Mouse (Mus musculus): Measurements from ENCODE around the gene Zbtb11.

The Zbtb11 gene

DNA sequence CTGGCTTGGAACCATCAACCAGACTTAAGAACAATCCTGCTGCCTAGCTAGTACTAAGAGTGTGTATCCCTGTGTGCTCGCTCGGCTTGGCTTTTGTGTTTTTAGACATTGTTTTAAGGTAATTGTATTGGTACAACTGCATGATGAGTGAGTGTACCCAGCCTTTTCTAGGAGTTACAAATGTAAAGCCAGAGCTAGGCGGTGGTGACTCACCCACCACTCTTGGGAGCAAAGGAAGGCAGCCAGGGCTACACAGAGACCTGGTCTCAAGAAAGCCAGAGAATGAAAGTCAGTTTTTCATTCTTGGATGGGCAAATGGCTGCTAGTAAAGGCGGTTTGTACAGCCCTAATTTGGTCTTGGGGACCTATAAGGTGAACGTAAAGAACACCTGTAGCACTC is 3.3 kb upstream of the Zbtb11 start:
- no peak for DNase-seq (ENCODE audit: low spot score)

DNA sequence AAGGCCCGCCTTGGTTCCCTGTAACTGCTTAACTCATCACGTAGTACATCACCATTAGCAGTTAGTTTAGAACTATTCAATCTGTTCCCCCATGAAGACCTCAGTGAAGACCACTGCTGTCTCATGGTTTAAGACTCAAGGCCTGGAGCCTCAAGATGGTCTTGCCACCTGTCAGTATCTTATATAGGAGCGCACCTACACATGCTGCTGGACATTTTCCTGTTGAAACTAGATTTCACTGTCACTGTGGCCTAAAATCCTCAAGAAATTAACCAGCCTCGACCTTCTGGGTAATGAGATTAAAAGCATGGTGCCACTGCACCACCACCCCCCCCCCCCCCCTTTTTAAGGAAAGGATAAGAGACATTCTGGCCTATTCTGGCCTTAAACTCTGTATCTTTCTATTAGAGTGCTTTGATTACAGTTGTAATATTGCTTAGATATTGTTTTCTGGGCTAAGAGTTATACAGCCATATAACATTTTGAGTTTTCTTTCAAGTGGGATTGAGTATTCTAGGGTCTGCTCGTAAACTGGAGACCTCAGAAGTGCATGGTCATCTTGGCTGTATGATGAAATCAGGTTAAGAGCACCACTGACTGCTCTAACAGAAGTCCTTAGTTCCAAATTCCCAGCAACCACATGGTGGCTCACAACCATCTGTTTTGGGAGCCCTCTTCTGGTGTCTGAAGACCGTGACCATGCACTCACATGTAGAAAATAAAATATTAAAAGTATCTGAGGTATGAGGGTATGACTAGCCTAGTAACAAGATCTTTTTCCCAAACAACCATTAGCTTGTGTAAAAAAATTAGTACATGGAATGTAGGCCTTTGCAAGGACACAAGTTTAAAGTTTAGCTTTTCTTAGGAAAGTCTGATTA is 1.7 kb upstream of the Zbtb11 start:
- no peak for DNase-seq (ENCODE audit: low spot score)

DNA sequence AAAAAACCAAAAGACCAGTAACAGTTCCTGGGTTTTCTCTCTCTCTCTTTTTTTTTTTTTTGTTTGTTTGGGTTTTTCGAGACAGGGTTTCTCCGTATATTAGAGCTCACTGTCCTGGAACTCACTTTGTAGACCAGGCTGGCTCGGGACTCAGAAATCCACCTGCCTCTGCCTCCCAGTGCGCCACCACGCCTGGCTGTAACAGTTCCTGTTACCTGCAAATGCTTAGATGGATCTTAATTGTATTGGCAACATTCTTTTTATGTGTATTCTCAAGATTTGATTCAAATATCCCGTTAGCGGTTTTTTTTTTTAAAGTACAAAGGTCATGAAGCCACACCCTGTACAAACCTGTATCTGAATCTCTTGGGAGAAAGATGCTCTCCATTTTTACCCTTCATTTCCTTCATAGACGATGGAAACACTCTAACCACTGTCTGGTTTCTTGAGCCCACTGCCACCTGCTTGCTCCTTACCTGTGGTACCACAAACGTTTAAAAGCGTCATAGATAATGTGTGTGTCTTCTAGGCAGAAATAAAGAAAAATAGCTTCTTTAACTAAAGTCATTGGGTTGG is 969 bp upstream of the Zbtb11 start:
- no peak for DNase-seq (ENCODE audit: low spot score)

DNA sequence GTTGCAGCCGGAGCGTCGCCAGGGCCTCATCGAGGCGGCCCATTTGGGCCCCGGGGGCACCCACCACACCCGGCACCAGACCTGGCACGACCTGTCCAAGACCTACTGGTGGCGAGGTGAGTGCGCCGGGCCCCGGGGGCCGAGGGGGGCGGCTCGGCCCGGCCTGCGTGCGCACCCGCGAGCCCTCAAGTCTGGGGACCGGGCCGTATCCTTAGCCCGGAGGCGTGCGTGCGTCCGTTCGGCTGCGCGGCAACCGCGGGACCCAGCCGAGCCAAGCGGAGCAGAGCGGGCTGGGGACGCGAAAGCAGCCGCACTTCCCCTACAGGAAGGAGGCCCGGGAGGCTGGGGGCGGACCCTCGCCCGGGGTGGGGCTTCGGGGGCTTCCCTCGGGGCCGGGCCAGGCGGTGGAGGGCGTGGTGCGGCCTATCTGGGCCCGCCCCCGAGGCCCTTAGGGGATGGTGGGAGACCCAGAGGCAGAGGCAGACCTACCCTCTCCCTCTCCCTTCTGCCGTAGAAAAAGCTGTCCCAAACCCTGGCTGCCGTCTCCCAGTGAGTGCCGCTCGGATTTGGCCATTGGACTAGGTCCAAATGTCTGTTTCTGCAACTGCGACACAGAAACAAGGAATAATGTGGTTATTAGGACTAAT is 696 bp downstream of the Zbtb11 start:
- peak; percentile 94 for DNase-seq (ENCODE audit: low spot score)

DNA sequence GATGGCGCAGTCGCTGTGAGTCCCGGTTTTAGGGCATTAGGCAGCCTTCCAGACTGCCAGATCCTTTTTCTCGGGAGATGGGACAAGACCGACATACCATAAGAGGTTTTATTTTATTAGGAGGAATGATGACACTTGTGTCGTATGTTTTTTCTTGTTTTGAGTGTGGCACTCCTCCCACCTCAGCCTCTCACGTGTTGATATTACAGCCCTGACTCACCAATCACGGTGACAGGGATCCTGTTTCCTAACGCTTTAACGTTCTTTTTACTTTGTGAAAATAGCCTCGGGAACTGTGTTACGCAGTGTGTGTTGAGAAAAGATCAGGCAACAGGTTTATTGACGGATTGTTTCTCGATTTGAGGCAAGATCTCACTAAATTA is 1.2 kb downstream of the Zbtb11 start:
- DNase-seq (ENCODE audit: low spot score) = no peak

DNA sequence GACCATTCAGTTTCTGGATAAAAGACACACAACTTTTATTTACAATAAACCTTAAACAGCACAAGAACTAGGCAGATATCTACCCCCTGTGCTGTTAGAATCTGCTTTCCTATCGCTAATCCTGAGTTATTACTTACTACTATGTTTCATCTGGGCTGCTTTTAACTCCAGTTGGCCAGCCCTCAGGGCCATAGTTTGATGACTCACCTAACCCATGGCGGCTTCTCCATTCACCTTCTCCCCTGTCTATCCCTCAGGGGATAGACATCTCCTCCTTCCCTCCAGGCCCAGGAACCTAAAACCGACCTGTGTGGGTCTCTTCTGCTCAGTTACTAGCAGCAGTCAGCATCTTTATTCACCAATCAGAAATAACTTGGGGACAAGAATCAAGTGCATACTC is 12.3 kb downstream of the Zbtb11 start:
- no peak for DNase-seq (ENCODE audit: low spot score)

DNA sequence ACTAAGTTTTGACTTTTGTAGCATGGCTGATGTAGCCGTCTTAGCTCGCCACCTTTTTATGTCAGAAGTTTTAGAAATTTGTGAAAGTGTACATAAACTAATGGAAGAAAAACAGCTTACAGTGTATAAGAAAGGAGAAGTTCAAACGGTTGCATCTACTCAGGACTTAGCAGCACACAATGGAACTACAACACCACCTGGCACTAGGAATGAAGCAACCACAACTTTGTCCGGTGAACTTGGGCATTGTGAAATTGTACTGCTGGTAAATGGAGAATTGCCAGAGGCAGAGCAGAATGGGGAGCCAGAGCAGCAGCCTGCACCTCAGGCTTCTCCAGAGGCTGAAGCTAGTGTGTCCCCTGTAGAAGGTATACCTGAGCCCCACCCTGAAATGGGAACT is 16.6 kb downstream of the Zbtb11 start:
- DNase-seq (ENCODE audit: low spot score) = no peak

DNA sequence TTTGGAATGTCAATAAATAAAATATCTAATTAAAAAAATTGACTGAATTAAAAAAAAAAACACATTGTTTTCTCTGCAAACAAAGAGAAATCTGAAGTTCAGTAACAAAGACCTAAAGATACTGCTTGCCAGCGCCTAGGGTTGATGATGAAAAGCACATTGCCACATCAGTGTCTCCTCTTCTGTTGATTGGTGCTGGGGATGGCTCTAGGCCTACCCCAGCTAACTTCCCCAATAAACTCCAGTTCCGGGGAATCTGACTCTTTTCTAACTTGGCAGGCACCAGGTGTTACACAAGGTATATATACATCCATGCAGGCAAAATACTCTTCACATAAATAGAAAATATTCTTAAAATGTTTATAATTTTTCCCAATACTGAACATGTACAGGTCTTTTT is 20.6 kb downstream of the Zbtb11 start:
- no peak for DNase-seq (ENCODE audit: low spot score)

DNA sequence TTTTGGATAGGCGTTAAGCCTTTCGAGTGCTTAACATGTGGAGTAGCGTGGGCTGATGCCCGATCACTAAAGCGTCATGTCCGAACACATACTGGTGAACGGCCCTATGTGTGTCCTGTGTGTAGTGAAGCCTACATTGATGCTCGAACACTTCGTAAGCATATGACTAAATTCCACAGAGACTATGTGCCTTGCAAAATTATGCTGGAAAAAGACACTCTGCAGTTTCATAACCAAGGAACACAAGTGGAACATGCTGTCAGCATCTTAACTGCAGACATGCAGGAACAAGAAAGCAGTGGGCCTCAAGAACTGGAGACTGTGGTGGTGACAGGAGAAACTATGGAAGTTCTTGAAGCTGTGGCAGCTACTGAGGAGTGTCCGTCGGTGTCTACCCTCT is 33.1 kb downstream of the Zbtb11 start:
- DNase-seq (ENCODE audit: low spot score) = no peak

DNA sequence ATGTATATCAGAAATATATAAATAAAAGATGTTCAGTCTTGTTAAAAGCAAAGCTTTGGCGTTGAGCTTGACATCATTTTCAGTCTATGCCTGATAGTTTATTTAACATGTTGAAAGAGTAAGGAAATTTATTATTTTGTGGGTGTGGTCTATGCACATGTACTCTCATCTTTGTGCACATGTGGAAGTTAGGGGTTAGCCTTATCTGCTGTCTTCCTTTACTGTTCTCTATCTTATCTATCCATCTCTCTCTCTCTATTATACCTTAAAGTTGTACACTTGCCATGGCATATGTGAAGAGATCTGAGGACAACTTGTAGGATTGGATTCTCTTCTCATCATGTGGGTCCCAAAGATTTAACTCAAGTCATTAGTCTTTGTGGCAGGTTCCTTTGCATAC is 35.2 kb downstream of the Zbtb11 start:
- no peak for DNase-seq (ENCODE audit: low spot score)

DNA sequence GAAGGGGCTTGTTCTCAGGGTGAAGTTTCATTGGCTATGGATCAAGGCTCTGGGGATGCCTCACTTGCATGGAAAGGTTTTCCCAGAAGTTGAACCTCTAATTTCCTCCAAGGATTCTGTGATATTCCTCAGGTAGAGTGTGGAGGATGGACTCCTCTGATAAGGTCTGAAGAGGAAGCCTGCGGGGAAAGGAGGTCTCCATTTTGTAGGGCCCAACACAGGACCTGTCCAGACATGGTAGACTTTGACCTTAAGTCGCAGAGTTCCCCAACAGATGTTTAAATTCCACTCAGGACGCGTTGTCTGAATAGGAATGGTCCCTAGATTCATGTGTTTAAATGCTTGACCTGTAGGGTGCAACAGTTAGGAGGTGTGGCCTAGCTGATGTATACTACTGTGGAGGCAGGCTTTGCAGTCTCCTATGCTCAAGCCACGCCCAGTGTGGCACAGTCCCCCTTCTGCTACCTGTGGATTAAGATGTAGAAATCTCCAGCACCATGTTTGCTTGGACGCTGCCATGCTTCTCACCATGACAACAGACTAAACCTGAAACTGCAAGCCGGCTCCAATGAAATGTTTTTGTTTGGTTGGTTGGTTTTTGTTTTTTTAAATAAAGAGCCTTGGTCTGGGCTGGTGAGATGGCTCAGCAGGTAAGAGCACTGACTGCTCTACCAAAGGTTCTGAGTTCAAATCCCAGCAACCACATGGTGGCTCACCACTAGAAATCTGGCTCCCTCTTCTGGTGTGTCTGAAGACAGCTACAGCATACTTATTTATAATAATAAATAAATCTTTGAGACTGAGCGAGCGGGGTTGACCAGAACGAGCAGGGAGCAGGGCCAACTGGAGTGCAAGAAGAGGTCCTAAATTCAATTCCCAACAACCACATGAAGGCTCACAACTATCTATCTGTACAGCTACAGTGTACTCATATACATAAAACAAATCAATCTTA is 39.4 kb downstream of the Zbtb11 start:
- DNase-seq (ENCODE audit: low spot score) = no peak

DNA sequence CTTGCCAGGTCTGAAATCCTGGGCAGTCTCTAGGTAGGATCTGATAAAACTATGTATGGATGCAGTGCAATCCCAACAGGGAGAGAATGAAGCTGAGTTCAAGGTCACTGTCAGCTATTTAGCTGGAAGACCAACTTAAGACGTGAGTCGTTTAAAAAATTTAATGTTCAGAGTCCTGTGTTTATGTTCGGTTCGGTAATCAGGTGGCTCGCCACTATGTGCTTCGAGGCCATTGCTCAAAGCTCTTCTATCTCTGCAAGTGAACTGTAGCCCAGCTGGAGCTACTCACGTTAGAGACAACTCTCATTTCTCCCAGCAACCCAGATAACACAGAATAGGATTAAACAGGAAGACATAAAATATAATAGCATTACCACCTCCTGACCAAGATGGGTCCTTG is 40.4 kb downstream of the Zbtb11 start:
- DNase-seq (ENCODE audit: low spot score) = no peak

DNA sequence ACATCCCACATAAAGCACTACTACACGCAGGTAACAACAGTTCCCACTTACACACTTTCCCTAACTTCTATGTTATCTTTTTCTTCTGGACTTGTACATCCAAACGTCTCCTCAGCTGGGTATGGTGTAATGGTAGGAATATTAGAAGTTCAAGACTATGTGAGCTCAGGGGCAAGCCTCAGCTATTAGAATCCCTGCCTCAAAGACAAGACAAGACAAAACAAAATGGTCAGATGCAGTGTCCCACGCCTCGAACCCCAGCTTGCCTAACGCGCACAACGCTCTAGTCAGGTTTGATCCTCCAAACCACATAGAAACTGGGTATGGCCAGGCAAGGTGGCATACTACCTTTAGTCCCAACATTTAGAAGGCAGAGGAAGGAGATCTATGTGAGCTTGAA is 46.0 kb downstream of the Zbtb11 start:
- no peak for DNase-seq (ENCODE audit: low spot score)

DNA sequence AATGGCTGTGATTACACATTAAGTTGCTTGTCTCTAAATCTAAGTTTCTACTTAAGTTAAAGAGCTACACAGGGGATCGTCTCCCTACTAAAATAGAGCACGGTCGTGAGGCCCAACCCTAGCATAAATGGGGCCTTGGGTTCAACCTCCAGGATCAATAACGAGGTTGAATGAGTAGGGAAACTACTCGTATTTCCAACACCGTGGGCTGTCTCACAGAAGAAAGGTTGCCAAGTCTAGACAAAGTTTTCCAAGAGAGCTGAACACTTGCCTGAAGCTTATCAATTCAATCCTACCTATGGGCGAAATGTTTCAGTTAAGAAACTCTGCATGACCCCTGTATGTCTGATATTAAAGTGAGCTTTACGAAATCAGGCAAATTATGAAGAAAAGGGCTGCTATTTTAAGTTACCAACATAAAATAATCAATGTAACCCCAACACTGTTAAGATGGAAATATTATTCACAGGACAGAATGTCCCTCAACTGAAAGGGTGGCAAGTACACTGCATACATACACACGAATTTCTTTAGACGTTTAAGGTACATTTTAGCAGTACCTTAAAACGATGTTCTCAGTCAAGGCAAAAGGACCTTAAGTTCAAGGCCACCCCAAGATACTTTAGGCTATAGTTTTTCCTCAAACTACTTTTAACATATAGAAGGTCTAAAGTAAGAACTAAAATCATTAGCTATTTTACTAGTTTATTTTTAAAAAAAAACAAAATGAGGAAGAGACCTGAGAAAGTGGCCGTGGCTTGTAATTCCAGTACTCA is 54.4 kb downstream of the Zbtb11 start:
- DNase-seq (ENCODE audit: low spot score) = no peak

DNA sequence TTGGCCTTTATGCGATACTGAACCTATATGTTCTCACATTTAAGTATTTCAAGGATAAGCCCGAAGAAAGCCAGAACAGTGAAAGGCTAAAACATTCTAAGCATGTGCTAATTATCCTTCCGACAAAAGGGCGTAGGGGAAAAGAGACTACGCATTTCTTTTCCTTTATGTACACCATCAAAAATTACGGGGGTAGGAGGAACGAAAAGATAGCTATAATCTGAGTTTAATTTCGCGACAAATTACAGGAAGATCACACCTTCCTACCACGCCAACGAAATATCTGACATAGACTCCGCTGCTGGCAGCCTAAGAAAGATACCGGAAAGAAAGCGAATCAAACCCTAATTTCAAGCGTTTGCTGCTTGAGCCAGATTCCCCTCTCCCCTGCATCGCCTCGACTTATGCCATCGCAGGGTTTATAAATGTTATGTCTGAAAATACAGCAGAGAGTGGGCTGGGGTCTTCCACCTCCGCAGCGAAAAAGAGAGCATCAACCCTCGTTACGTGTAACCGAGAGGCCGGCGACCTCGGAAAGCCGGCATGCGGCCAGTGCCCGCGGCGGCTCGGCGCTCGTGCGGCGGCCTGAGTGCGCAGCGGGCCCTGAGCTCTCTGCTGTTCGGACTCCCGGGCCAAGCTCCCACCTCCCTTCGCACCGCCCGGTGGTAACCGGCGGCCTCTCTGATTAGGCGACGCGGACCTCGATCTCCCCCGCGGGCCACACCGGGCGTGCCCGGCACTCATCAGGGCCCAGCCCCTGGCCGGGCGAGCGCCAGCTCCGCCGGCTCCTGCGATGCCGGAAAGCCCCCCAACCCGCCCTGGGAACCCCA is 55.3 kb downstream of the Zbtb11 start:
- no peak for DNase-seq (ENCODE audit: low spot score)

DNA sequence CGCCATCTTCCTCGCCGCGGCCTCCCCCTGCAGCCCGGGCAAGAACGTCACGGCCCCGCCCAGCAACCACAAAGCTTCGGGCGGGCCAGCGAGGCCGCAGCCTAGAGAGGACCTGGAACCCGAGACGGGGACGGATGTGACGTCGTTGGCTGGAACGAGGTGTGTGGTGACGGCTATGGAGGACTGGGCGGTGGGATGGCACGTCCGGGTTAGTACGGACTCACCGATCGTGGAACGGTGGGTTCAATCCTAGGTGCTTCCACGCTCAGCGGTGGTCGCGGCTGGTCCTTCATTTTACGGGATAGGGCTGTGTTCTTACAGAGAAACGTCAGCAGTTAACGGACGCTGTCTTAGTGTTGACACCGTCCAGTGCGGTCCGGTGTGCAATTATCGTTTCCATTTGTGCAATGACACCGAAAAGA is 56.0 kb downstream of the Zbtb11 start, which contains the start of gene Pcnp:
Gene Pcnp, minus strand, starts transcription at position 79 of the 422 bp plus-strand sequence.
- peak; percentile 97 for DNase-seq (ENCODE audit: low spot score)

DNA sequence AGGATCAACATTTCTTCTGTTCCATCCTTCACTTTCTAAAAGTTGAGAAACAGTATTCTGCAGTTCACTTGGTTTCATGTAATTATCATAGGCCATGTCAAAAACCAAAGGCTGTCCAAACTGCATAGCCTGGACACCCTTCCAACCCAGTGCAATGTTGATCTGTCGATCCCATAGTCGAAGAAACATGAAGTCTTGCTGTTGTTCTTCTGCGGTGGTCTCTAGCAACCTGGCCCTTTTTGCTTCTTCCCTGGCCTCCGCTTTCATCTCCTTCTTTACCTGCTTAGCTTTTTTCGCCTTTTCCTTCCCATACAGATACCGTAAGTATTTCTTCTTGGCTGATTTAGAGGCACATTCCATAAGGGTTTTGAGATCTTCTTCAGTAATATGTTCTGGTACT is 60.9 kb downstream of the Zbtb11 start:
- DNase-seq (ENCODE audit: low spot score) = no peak

DNA sequence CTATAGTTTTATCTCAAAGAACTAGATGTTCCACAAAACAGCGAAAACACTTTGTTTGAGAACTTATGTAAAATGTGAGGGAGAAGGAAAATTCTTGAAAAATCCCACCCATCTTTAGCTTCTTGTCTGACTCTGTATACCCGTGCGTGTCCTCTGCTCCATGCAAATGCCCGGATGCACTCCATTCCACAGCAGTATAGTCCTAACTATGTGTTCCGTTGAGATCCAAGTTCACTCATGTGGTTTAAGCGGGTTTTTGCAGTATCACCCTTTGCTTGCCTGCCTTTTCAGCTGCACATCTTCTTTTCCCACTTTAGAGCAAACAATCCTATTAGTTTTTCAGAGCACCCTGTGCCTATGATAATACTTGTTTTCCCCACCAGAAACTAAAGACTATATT is 62.8 kb downstream of the Zbtb11 start:
- no peak for DNase-seq (ENCODE audit: low spot score)

DNA sequence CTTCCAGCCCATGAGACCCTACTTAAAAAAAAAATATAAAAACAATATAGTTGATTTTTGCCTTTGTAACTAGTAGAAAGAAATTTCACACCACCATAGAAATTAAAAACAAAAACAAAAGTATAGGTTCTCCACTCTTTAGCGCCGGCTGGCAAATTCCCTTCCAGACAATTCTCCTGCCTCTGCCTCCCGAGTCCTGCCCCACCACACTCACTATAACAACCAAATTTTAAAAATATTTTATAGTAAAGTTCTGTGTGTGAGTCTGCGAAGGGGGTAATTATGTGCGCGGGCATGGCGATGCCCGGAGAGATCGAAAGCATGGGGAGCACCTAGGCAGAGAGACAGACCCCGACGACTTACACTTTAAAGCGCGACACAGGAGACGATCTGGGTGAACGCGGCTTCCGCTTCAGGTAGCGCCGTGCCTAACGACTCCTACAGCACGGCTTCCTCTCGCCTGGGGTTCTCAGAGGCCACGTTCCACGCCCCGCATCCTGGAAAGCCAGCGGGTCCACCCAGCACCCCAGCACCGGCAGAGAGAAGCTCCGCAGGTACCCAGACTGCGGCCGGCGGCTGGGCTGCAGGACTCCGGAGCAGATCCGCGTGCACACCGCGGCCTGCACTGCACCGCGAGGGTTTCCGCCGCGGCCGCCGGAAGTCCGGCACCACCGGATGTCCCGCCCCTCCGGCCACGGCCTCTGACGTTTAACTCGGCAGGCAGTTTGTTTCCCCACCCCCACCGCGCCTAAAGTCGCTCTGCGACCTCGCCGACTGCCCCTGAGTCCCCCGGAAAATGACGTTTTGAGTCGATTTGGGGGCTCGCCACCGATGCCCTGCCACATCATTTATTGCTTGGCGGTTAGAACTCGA is 63.7 kb downstream of the Zbtb11 start, which contains the start of gene Trmt10c:
Gene Trmt10c, minus strand, starts transcription at position 682 of the 873 bp plus-strand sequence.
- peak; percentile 96 for DNase-seq (ENCODE audit: low spot score)
